Mouse (Mus musculus): ENCODE data around the gene Ifnar1.

DNA sequence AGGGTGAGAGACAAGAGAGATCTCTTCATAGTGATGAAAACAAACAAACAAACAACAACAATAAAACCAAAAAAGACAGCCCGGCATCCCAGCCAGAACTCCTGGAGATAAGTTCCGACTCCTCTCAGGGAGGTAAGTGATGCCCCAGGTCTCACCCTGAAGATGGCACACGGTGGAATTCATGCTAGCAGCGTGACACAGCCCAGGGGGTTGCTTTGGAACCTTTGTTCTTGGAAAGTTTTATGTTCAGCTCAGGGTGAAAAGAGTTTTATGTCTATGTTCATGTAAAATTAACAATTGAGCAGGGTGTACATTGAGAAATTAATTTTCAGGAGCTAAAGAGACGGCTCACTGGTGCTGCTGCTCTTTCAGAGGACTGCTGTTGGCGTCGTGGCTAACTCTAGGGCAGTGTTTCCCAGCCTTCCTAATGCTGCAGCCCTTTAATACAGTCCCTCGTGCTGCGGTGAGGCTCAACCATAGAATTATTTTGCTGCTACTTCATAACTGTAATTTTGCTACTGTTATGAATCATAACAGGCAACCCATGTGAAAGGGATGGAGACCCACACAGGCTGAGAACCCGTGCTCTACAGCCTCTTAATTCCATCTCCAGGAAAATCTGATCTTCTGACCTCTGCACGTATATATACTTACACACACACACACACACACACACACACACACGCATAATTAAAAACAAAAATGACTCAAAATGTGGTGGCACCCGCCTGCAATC is 19.4 kb upstream of the Ifnar1 start:
- TF ChIP-seq CTCF (IDR thresholded peaks at IDR 0.05; ENCODE audit: borderline replicate concordance, insufficient read depth, low read depth, low read length) (no peak), POLR2A (IDR thresholded peaks at IDR 0.05; ENCODE audit: borderline replicate concordance, insufficient read depth, low read length) (no peak)

All from cerebellum, adult 2 months (tissue).